Mouse (Mus musculus) natural killer cell, adult 2 months (primary cell): ENCODE measurements around the gene Smim10l2a.

Experiments used
- DNase-seq, 2 experiments: peaks; one replicate each; pipeline ENCODE4 v3.0.0; 2022; ENCODE audit warnings: low spot score in 2 of 2

Smim10l2a gene

GRCm38 (mm10) chrX:56374431-56375128 lies at the start of gene Smim10l2a:
TSS of gene Smim10l2a (plus strand) at chrX:56374586.
- peak in 1 of 2 experiments; percentile 1 for DNase-seq

- no peak for DNase-seq
Observed at GRCm38 (mm10) chrX:56332046-56332445, 42.3 kb upstream of the Smim10l2a start.

GRCm38 (mm10) chrX:56340305-56340704 lies 34.1 kb upstream of the Smim10l2a start:
- no peak for DNase-seq

DNA sequence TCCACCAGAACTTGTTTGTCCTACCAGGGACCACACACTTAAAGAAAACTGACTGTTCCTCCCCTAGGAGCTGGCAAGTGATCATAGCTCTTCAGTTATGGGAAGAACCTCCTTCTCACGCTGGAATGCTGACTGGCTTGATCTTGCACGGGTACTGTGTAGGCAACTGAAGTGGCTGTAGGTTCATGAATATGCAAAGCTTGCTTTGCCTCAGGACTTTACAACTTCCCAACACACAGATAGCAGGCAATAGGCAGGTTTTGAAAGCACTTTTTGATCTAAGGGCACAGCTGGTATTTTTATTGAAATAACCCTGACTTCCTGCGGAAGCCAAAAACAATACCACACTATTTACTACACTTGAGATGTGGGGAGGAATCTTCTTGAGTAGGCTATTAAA lies 31.5 kb upstream of the Smim10l2a start:
- DNase-seq, result no peak

- peak; percentile 16 to 19 for DNase-seq
Observed at GRCm38 (mm10) chrX:56346176-56346931, 28.0 kb upstream of the Smim10l2a start, which contains the start of gene Zfp449. TSS of gene Zfp449 (plus strand) at chrX:56346400.

DNA sequence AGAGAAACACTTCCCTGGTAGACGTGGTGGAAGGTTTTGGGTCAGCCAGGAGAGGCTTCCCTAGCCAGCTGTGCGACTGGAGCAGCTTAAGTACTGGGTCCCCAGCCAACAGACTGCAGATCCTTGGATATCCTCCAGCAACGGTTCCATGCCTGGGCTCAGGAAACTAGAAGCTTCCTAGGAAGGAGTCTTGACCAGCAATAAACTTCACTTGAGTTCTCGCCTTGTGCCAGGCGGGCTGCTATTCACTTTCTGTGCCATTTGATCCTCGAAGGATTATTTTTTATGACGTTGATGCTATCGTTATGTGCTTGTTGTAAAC lies 27.5 kb upstream of the Smim10l2a start:
- DNase-seq, result no peak

DNA sequence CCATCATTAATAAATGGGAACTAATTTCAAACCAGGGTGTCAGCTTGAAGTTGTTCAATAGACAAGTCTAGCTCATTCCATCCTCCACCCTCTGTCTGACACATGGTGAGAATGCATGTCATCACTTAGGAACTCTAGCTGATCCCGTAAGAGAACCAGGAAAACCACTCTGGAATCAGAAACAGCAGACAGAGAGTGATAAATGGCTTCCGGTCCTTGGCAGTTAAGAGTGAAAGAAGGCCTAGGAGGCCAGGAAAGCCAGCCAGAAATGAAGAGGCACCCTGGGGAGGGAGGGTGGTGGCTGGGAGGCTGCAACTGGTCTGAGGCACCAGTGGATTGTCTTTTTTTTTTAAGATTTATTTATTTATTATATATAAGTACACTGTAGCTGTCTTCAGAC lies 6.5 kb downstream of the Smim10l2a start:
- no peak for DNase-seq

- DNase-seq, result no peak
Observed at GRCm38 (mm10) chrX:56384142-56384541, 9.8 kb downstream of the Smim10l2a start.

- peak in 1 of 2 experiments; percentile 0 for DNase-seq
Observed at GRCm38 (mm10) chrX:56404646-56405045, 30.3 kb downstream of the Smim10l2a start.

GRCm38 (mm10) chrX:56405482-56405881 lies 31.1 kb downstream of the Smim10l2a start:
- no peak for DNase-seq

GRCm38 (mm10) chrX:56406128-56406527 lies 31.7 kb downstream of the Smim10l2a start:
- DNase-seq, result no peak

DNA sequence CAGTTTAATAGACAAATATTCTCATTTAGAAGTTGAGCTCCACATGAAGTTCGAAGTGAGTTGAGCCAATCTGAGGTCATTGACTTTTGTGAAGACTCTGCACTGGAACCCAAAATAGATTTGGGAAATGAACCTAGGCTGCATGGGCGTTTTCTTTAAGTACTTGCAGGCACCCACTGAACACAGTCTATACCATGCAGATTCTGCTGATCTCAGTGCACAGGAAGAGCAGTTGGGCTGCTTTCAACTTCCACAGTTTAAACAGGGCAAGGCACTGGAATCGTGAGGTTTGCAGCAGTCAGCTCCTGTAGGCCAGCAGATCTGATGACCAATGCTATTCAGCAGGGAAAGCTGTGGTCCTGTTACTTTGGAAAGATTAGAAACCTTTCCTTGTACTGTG lies 41.9 kb downstream of the Smim10l2a start:
- DNase-seq, result no peak

DNA sequence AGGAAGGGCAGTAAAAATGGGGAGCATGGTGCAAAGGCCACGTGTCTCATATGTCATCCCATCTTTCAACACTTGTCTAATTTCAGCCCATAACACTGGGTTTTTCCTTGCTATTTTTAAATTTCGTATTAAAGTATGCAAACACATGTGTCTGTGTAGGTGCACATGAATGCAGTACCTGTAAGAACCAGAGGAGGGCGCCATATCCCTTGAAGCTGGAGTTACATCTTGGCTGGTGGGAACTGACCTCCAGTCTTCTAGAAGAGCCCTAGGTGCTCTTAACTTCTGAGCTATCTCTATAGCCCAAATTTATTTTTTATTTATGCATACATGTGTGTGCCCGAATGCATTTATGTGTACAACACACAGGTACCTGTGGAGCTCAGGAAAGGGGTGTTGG lies 43.2 kb downstream of the Smim10l2a start:
- DNase-seq, result peak in 1 of 2 experiments; percentile 8
